Mouse (Mus musculus) ES-Bruce4 (cell line): ENCODE measurements around the gene Cga. TPM values are rescaled to one million over a fixed set of nuclear protein-coding genes. Genes with fewer than 3 reads are reported as not detected.
"Not testable (repeated sequence)": the region's sequence is repeated elsewhere in the genome, so short reads cannot be mapped to it uniquely, and the experiment has no call there.

Experiments
- H3K27ac ChIP-seq: 2 replicates; pipeline ENCODE4 v1.5.1; 2012; ENCODE audit warnings: low read length, inconsistent platforms; ENCODE audit not compliant: insufficient read depth
- H3K27me3 ChIP-seq: 2 replicates; pipeline ENCODE4 v1.6.1; 2012; ENCODE audit warnings: mild to moderate bottlenecking, low read length, inconsistent platforms; ENCODE audit not compliant: control insufficient read depth, poor library complexity, insufficient read depth, severe bottlenecking
- H3K36me3 ChIP-seq: 2 replicates; pipeline ENCODE4 v1.6.1; 2012; ENCODE audit warnings: inconsistent platforms, mild to moderate bottlenecking, low read length, moderate library complexity; ENCODE audit not compliant: control insufficient read depth, poor library complexity, insufficient read depth, severe bottlenecking
- H3K4me1 ChIP-seq: one replicate; pipeline ENCODE4 v1.8.1; 2011; ENCODE audit warnings: low read length; ENCODE audit not compliant: control insufficient read depth, insufficient read depth
- H3K4me3 ChIP-seq: 2 replicates; pipeline ENCODE4 v1.5.1; 2011; ENCODE audit warnings: low read depth, mild to moderate bottlenecking, low read length
- H3K9ac ChIP-seq: 2 replicates; pipeline ENCODE4 v1.6.1; 2012; ENCODE audit warnings: low read depth, mild to moderate bottlenecking, inconsistent platforms; ENCODE audit not compliant: poor library complexity, severe bottlenecking
- H3K9me3 ChIP-seq: replicated peaks from 2 replicates; pipeline ENCODE4 v1.6.1; 2012; ENCODE audit warnings: mild to moderate bottlenecking, low read length, inconsistent platforms; ENCODE audit not compliant: control insufficient read depth, poor library complexity, insufficient read depth, severe bottlenecking
- CTCF ChIP-seq: IDR thresholded peaks from one replicate; pipeline ENCODE4 v1.8.1; 2011; ENCODE audit warnings: low read depth, low read length
- EP300 ChIP-seq: IDR thresholded peaks from 2 replicates; pipeline ENCODE4 v1.6.1; 2011; ENCODE audit warnings: low read depth, low read length; ENCODE audit not compliant: insufficient read depth
- POLR2A ChIP-seq: IDR thresholded peaks from one replicate; pipeline ENCODE4 v1.8.1; 2011; ENCODE audit warnings: low read length; ENCODE audit not compliant: insufficient read depth
- polyA plus RNA-seq: library from polyadenylated mRNA; stranded (reverse); fragments of >200 nt; gene quantifications from 2 replicates; pipeline ENCODE4 v1.2.4, GENCODE M21; 2011; ENCODE audit warnings: low read depth; ENCODE audit not compliant: missing spikeins, insufficient read depth, insufficient read length

The Cga gene
- polyA plus RNA-seq, 1 experiment: not detected

DNA sequence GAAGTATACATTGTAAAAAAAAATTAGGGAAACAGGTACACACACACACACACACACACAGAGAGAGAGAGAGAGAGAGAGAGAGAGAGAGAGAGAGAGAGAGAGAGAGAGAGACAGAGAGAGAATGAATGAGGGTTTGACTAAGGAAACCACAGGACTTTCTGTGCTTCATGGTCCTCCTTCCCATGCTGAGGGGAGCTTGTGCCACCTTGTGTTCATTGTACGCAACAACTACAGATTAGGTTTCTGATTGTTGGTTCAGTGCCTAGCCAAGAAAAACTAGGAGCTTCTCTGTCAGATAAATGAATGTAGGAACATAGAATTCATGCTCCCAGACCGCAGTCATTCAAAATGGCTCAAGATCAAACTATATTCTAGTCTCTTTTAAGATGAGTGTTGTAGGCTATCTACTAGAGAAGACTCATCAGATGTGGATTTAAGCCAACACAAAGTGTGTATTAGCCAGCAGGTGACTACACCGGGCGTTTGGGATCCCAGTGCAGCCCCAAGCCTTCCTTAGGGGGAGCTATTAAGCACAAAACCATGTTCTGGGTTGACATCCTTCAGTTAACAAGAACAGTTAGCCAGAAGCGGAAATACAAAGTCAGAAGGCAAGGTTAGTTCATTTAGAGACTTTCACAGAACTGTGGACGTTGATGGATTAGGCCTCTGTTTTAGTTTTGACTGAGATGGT is 28.7 kb downstream of the Cga start:
- Histone ChIP-seq H3K4me1 (no peaks in the 10 kb centered on the region), H3K27me3 (no peaks in the 10 kb centered on the region), H3K9ac (no peak overlapping the region), H3K27ac (no peak overlapping the region), H3K9me3 (no peaks in the 10 kb centered on the region), H3K4me3 (no peak overlapping the region), H3K36me3 (no peaks in the 10 kb centered on the region)
- TF ChIP-seq POLR2A: no peak
- TF ChIP-seq EP300: no peak
- no peak for TF ChIP-seq CTCF

- not testable (repeated sequence) for H3K4me3 ChIP-seq, H3K9ac ChIP-seq, H3K9me3 ChIP-seq, H3K27me3 ChIP-seq, H3K36me3 ChIP-seq, H3K27ac ChIP-seq, H3K4me1 ChIP-seq
- 0 out of 2 replicates have a peak, but pooled peaks have one; percentile 20 for TF ChIP-seq EP300
Measured at GRCm38 (mm10) chr4:34928386-34928785, 34.8 kb downstream of the Cga start.

- H3K27ac ChIP-seq: no peak overlapping the region
- TF ChIP-seq CTCF (no peak), EP300 (no peak), POLR2A (no peak)
- no peak overlapping the region for H3K4me3 ChIP-seq
- H3K36me3 ChIP-seq: no peaks in the 10 kb centered on the region
- no peaks in the 10 kb centered on the region for H3K9me3 ChIP-seq
- H3K9ac ChIP-seq: no peak overlapping the region
- H3K27me3 ChIP-seq: no peaks in the 10 kb centered on the region
- H3K4me1 ChIP-seq: no peaks in the 10 kb centered on the region
Measured at GRCm38 (mm10) chr4:34941046-34941445, 47.5 kb downstream of the Cga start.

- no peak for TF ChIP-seq CTCF
- TF ChIP-seq POLR2A: no peak
- TF ChIP-seq EP300: no peak
- Histone ChIP-seq H3K27ac (no peak overlapping the region), H3K4me3 (no peak overlapping the region), H3K27me3 (no peaks in the 10 kb centered on the region), H3K9ac (no peak overlapping the region), H3K4me1 (no peaks in the 10 kb centered on the region), H3K9me3 (no peaks in the 10 kb centered on the region), H3K36me3 (no peaks in the 10 kb centered on the region)
Measured at GRCm38 (mm10) chr4:34947181-34947580, 53.6 kb downstream of the Cga start.

GRCm38 (mm10) chr4:34953716-34954115 is 60.1 kb downstream of the Cga start:
- Histone ChIP-seq H3K36me3 (no peaks in the 10 kb centered on the region), H3K9ac (no peak overlapping the region), H3K4me1 (no peaks in the 10 kb centered on the region), H3K27me3 (no peaks in the 10 kb centered on the region), H3K27ac (no peak overlapping the region), H3K9me3 (no peaks in the 10 kb centered on the region), H3K4me3 (no peak overlapping the region)
- TF ChIP-seq POLR2A: no peak
- no peak for TF ChIP-seq EP300
- TF ChIP-seq CTCF: no peak

Other genes with a start within 250 kb of the Cga start
- 20.4 and 23.0 TPM in 2 replicates for gene Slc35a1, start 206.3 kb upstream of the Cga start, polyA plus RNA-seq
- gene Cfap206, start 163.6 kb upstream of the Cga start, polyA plus RNA-seq: 1.4 TPM in 1 of 2 replicates, not detected in the other
- not detected in 2 replicates for gene Gm136, start 137.5 kb upstream of the Cga start, polyA plus RNA-seq
- gene Smim8, start 115.4 kb upstream of the Cga start, polyA plus RNA-seq: 27.5 and 27.8 TPM in 2 replicates
- gene Zfp292, start 10.8 kb upstream of the Cga start, polyA plus RNA-seq: 32.7 and 36.9 TPM in 2 replicates